Mouse (Mus musculus): ENCODE results near the gene 9930104L06Rik.

The 9930104L06Rik gene

DNA sequence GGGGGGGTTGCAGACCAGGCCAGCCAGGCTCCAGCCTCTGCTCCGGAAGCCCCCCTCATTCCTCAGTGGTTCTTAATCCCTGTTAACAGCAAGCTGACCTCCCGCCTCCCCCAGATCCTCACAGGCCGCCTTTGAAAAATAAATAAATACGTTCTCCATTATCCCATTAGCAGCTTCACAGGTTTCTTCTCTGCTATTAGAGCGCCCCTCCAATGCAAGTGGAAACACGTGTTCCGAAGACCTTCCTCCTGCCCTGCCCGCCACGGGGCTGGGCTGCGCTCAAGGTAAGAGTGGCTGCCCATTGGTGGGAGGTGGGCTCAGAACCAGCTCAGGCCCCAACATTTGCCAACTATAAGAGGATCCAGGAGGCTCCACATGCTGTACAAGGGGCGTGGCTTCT is 25.7 kb downstream of the 9930104L06Rik start:
- DNase-seq = no peak

DNA sequence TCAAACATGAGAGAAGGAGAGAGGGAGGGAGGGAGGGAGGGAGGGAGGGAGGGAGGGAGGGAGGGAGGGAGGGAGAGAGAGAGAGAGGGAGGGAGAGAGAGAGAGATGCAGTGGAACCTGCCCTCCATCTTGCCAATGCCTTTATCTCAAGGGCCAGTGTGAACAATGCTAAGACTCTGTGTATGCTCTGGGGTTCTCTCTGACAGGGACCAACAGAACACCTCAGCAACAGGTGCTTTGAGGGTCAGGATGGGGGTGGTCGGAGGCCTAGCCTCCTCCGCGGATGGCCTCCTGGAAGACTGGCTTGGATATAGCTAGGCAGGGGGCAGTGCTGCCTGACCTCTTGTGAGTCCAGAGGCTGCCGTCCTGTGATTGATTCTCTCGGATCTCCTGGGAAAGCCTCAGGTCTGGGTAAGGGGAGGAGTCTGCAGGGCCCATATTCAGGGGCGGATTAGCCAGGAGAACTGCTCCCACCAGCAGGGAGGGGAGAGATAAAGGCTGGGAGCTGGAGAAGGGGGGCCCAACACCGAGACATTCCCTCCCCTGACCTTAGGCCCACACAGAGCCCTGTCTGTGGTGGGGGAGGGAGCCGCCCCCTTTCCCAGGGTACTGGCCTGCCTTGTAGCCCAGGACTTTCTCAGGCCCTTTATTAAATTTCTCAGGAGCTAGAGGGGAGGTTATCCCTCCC is 28.2 kb downstream of the 9930104L06Rik start:
- no peak for DNase-seq

DNA sequence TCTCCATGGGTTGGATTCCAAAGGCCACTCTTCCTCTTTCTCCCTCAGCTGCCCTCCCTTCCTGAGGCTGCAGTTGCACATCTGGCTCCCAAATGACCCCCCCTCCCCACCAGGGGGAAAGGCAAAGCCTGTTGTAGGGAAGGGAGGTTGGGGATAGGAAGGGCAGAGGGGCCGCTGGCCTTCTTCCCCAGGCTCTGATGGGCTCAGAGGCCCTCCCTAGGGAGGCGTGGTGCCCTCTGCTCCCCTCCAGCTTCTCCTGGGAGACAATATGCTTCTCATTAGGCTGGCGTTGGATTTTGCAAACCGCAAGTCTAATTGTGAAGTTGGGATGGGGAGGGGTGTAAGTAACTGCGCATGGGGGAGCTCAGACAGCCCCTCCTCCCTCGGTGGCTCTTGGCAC is 31.9 kb downstream of the 9930104L06Rik start:
- no peak for DNase-seq

DNA sequence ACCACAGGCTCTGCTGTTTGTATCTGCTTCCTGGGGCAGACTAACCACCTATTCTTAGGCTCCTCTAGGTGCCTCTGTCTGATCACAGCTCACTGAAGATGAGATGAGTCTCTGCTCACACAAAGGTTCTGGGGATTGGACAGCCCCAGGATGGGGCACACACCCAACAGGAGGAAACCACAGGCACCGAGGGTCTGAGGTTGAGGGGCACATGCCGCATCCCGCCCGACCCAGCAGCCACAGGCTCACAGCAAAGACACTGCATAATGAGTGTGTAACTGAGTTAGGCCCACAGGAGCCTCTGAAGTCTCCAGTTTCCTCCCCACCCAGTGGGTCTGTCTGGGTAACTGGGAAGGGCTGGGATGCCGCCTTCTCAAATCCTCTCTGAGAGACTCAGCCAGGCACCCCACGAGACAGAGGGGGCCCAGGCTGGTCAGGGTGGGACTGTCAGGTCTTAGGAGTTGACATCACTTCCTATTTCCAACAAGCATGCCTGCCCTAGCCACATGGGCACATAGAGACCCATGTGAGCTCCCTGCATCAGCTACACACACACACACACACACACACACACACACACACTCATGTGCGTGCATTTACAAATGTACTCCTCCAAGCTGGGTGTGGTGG is 32.5 kb downstream of the 9930104L06Rik start:
- no peak for DNase-seq

DNA sequence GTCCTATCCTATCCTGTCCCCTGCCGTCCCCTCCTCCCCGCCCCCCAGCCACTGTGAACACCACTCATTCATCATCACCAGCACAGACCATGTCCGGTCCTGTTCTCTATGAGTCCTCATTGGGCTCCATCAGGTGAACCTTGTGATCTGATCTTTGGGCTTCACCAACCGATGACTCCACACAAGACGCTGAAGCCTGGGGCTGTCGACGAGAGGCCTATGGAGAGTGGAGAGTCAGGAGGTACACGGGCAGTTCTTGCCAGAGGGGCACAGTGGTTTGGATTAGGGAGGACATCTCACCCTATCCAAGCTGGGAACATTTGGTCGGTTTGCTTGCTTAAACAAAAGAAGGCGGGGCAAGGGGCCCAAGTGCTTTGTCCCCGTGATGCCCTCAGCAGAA is 33.3 kb downstream of the 9930104L06Rik start:
- DNase-seq = no peak

DNA sequence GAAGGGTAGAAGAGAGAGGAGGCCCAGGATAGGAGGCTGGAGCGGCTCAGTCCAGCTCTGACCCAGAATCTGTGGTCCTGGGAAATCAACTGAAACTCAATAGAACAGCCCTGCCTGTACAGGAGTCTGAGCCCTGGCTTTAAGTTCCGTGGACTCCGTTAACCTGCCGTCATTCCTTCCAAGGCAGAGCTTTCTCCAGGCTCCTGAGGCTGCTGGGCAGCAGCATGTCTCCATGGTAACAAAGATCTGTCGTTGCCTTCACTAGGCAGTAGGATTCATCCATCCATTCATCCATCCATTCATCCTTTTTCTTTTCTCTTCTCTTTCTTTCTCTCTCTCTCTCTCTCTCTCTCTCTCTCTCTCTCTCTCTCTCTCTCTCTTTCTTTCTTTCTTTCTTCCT is 33.8 kb downstream of the 9930104L06Rik start:
- DNase-seq = no peak

DNA sequence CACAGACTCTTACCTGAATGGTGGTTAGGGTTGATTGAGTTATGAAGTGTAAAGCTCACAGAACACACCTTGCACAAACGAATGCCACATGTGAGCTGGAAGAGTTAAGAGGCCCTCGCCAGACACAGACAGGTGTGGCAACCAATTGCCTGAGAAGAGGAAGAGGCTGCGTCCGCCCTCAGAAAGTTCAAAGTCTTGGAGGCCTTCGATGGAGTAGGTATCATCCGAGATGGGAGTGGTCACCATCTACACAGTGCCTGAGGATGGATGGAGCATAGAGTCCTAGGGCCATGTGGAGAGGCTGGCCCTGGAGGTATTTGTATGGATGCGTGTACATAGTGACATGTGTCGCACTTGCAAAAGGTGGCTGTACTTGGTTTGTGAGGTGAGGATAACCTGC is 34.2 kb downstream of the 9930104L06Rik start:
- DNase-seq = no peak

DNA sequence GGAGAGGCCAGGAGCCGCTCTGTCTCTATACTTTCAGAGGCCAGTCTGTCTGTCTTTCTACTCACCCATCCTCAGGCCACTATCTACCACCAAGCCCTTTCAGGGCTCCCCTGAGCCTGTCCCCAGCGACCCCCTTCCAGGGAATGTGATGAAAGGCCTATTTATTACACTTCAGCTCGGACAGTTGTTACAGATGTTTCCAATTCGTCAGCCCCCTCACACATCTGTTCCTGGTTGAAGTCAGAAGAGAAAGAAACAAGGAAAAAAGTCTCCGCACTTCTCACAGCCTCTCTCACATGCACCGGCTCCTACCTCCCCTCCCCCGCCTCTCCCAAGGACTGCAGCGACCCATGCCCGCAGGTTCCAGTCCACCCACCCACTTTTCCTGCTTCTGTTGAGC is 35.5 kb downstream of the 9930104L06Rik start:
- no peak for DNase-seq

DNA sequence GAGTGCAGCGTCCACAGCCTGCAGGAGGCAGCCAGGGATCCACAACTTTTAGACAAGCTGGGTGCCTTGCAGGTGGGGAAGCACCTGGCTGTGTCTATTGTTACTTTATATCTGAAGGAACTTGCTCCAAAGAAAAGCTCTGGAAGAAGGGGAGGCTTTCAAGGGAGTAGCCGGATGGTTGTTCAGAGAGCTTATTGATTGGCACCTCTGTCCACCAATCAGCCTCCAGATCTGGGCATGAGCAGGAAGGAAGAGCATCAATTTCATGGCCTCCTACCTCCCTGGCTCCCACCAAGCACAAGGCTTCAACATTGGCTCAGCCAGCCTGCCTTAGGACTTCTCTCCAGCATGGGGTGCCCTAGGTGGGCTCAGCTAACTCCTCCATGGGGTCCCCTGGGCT is 36.4 kb downstream of the 9930104L06Rik start:
- DNase-seq = no peak

DNA sequence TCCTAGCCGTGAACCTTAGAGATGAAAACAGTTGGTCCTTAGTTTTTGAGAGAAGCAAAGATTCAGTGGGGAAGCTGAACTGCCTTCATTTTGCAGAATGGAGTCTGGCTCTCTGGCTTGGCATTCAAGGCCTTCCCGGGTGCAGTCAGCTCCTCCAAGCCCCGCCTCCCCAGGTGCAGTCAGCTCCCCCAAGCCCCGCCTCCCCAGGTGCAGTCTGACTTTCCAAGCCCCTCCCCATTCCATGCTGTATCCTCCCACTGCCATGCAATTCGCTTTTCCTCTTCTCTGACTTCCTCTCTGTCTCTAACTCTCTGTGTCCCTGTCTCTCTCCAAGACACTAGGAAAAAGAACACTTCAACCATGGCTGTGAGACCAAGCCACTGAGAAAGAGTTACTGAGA is 41.4 kb downstream of the 9930104L06Rik start:
- peak; percentile 66 for DNase-seq

DNA sequence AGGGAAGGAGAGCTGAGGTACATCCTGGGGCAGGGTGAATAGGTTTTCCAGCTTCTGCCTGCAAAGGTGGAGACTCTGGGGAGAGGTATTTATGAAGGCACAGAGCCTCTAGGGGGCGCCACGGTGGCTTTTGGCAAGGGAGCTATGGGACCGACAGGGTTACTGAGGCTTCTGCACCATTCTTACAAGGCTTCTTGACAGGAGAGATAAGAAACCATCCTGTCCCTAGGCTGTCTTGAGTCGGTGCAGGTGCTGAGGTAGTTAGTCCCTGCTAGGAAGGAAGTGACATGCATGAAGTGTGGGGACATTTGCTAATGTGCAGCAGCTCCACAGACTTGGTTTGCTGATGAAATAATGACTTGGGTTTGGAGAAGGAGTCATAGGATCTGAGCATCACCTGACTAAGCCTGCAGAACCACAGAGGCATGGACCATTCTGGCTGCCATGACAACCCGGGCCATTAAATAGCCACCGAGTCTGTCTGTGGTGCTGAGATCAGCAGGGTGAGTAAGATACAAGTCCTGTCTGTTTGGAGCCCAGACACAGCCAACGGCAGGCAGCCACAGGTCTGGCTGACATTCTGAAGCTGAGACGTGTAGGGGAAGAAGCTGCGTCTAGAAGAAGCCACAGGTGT is 47.2 kb downstream of the 9930104L06Rik start:
- no peak for DNase-seq

DNA sequence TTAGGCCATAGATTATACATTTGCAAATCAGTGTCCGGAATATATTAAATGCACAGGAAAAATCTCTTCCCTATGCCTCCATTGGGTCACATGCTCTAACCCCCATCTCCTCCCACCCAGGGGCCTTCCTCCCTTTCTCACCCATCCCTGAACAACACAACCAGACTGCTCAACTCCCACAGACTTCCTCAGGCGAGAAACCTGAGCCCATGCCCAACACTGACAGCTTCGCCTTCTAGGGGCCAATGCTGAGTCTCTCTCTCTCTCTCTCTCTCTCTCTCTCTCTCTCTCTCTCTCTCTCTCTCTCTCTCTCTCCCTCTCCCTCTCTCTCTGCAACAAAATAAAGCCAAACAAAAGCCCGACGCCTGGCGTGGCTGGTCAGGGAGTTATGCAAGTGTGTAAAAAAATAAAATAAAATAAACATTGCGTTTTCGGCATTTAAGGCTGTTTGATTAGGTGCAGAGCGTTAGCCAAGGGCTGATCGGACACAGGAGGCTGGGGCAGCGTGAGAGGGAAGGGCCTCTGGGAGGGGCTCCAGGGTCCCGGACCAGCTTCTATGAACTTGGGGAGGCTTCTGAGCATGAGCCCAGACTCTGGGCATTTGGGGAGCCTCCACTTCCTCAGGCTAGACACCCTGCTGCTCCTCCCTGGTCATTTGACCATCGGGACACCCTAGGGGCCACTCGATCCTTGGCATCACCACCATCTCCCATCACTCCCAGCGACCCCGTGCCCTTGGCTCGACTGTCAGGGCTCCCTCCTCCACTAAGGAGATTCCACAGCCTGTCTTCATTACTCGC is 48.2 kb downstream of the 9930104L06Rik start:
- no peak for DNase-seq

DNA sequence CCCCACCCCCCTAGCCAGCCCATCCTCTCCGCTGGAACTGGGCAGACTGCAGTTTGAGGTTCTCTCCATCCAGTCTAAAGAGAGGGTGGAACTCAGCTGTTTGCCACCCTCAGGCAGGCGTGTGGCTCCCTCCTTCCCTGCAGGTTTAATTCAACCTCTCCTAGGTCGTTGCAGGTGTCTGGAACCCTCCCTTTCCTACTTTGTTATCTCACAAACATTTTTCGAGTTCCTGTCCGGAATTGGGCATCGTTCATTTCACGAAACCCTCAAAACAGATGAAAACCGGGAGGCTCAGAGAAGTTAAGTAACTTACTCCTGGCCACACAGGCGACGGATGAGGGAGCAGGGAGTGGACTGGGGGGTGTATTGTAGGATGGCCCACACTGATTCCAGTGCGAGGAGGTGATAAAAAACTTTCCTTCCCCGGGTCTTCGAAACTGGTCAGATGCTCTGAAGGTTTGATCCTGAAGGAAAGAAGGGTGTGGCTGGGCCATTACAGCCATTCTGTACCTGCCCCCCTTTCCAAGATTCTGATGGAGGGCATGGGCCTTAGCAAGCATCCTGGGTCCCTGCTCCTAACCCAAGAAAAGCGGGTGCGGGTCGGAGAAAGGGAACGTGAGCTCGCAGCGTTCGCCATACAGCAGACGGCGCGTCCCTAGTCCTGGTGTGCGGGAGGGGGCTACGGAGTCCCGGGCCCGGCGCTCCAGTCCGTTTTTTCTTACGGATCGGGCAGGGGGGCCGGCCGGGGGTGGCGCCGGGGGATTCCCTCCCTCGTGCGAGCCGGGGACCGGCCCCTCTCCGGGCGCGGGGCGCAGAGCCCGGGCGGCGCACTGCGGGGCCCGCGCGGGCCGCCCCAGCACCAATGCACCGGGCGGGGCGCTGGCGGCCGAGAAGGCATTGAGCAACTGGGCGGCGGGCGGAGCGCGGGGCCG is 49.1 kb downstream of the 9930104L06Rik start, which contains the start of gene Rspo1:
Gene Rspo1, plus strand, starts transcription at position 760 of the 932 bp plus-strand sequence.
- peak; percentile 60 for DNase-seq

DNA sequence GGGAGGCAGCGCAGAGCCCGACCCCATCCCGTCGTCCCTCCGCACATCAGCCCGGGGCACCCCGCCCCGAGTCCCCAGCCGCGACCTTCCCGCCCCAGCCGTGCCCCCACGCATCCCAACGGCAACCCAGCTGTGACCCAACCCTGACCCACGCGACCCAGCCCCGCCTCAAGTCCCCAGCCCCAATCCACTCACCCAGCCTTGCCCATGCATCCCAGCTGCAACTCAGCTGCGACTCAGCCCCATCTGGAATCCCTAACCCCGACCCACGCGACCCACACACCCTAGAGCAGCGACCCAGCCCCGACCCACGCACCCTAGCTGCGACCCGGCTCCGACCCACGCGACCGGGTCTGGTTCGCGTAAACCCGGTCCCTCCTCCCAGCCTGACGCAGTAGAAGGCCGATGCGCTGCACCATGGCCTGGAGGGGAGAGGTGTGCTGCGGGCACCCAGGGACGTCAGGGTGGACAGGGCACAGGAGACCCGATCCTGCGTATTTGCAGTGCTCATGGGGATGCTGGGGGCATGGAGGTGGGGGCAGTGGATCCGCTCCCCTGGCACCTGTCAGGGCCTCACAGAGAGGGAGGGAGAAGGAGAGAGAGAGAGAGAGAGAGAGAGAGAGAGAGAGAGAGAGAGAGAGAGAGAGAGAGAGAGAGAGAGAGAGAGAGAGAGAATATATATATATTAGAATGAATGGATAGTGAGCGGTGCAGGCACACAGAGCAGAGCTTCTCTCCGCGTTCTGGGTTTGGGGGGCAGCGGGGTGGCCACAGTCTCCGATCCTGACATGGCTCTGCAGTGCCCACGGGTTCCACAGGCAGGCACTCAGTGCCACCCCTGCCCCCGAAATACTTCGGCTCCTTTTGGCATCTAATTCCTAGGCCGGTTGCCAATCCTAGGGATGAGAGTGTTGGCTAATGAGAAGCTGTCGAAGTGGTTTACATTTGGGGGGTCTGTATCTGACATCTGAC is 50.2 kb downstream of the 9930104L06Rik start:
- no peak for DNase-seq

DNA sequence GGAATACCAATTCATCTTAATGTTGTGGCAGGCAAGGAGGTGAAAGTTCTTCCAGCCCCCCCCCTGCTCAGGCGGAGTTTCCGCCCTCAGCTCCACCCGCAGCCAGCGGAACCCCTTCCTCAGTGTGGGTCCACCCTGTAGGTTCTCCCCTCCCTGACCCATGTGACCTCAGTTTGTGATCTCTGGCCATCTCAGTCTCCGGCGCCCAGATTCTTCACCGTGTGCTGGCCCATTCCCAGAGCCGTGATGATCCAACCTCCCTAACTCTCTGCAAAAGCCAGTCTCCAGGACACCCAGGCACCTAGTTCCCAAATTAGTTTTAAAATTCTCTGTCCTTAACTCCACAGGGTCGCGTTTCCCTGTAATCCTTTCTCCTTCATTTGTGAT is 50.9 kb downstream of the 9930104L06Rik start:
- no peak for DNase-seq

DNA sequence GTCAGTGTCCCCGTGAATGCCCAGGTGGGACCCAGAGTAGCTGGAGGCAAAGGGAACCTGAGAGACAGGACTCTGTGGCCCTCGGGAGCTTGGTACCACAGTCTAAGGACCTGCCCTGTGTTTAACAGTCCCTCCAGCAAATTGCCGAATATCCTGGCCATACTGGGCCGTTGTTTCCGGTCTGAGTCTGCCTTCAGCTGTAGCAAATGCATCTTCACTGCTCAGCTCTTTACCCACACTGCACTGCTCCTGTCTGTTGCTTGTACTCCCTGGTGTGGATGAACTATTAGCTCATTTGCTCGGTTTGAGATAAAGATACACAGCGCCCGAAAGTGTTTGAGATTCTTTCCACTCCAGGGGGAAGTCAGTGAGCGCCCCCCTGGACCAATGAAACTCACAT is 51.5 kb downstream of the 9930104L06Rik start:
- no peak for DNase-seq

DNA sequence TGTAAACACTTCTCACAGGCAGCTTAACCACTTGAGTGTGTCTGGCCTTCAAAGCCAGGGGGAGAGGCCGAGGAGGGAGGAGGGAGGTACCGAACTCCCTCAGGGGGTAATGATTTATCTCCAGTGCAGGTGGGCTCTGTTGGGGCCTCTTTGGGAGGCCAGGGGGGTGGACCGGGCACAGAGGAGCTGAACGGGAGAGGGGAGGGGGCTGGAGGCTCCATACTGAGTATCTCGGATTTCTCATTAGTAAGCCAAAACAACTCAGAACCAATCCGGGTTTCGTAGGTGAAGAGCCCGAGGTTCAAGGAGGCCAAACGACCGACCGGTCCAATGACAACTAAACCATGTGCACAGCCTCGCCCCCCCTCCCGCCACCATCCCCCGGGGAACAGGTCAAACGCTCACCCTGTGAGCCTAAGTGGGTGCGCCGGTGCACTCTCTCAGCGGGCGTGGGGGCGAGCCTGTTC is 53.0 kb downstream of the 9930104L06Rik start:
- DNase-seq = no peak

DNA sequence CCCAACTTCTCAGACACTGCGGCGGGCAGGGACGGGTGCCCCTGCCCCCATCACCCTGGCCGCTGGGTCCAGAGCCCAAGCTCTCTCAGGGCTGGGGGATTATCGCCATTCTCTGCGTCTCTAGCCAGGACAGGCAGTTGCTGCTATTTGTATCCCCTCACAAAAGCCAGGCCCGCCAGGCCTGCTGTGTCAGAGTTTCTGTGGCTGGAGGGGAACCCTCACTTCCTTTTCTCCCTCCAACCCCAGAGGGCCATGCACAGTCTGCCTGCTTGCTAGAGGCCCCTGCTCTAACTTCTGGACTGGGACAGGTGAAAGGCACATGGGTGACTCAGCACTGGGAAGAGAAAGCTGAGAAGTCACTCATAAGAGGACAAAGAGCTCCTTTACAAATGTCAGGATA is 53.5 kb downstream of the 9930104L06Rik start:
- DNase-seq = no peak
